Mouse (Mus musculus): ENCODE data around the gene Gm9958. TPM values are rescaled to one million over a fixed set of nuclear protein-coding genes. Genes with fewer than 3 reads are reported as not detected.
A peak's percentile ranks its signal among the peaks of the same experiment; 100 is the strongest.

Gene Gm9958
- total RNA-seq (2021) = 1 to 10 TPM; 1.6 to 1.7 TPM

DNA sequence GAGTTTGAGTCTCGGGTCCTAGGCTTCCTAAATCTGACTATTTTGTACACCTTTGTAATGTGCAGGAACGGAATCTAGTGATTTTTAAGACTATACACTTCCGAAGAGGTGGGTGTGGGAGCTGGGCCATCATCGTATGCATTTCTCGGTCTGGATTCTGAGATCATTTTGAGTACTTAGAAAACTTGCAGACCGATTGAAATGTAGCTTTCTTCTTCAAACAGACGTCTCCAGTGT is at the start of gene Gm9958:
TSS of gene Gm9958 (plus strand) at position 138 of the 237 bp plus-strand sequence.
- no peak for DNase-seq (ENCODE audit: low spot score in 2 of 2)
- intact Hi-C loops (cut with DNase I) = no loop called here

- DNase-seq (ENCODE audit: low spot score in 2 of 2) = no peak
- intact Hi-C loops (cut with DNase I) = no loop called here
Measured at GRCm38 (mm10) chr5:90331071-90331470, 35.9 kb upstream of the Gm9958 start.

DNA sequence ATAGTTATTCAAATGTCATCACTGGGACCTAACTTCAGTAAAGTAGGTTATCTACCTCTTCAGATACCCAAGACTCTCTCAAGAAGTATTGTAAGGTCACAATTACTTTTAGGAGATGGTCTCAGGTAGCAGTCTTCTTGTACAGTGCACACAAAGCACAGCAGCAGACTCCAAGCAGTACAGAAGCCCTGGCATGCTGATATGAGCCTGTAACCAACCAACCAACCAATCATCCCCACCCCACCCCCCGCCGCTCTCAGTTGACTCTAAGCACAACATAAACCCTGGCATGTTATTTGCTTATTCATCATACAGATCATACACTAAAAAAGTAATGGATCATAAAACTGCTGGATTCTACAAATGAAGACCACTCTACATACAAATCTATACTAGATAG is 34.5 kb upstream of the Gm9958 start:
- DNase-seq (ENCODE audit: low spot score in 2 of 2) = no peak

DNA sequence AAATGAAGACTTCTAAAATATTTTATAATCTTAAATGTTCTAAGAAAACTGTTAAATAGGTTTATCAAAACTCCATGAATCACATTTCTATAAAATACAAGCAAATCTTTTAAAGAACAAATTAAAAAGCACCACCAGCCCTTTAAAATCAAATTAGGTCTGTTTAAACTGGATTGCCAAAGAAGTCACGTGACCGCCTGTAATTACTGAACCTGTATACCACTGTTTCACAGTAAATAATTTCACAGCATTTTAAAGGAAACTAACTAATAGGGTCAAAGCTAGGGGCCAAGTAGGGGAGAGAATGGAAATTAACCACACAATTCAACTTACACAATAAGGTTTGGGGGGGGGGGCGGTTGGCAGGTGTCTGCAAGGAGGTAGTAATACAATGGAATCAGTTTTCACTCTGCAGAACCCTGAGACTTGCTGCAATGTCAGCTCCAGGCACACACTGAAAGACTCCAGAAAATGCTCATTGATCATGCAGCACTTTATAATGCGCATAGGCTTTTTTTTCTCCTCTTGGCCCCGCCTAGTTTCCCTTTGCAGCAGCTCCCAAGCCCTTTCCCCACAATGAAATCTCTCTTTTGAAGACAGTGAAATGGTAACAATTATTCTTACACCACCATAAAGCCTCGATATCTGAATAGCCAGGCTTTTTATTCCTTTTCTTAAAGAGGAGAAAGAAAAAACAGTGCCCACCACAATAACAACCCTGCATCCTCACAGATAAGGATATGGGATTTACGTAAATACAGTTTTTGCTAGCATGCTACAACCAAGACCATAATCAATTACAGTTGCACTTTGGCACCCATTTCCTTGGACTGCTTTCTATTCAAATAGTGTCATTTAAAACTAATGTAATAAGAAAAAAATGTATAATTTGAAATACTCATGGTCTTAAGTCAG is 28.6 kb upstream of the Gm9958 start:
- no peak for DNase-seq (ENCODE audit: low spot score in 2 of 2)
- intact Hi-C loops (cut with DNase I) = no loop called here

More for the DNA sequence above, 34.5 kb upstream of the Gm9958 start:
- intact Hi-C loops (cut with DNase I) = no loop called here

DNA sequence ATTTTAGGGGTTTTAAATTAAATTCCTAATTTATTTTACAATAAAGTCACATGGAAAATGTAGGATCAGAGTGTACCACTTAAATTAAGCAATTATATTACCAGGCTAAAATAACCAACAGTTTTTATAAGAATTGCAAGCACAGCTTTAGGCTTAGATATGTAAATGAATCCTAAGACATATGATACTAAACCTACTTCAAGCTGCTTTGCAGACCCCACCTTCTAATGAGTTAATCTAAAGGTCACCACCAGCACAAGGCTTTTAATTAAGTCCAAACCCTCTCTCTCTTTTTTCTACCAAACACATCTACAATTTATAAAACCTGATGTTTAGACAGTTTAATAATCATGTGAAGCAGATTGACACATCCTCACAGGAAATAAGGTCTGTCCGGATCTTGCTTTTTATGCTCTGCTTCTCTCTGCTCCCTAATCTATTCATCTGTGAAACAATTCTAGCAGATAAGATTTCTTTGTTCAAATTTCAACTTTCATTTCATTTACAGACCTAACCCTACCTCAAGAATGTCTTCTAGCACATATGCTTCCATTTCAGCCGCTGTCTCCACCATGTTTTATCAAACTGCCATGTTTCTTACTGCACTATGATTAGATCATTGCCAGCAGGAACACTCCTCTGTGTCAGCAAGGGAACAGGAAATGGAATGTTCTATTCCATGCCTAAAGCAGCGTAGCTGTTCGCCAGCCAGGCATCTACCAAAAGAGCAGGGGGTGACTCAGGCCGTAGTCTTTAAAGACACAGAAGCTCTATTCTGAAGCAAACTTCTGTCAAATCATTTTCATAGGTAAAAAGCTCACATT is 27.7 kb upstream of the Gm9958 start:
- intact Hi-C loops (cut with DNase I) = no loop called here
- peak; percentile 73 to 83 for DNase-seq (ENCODE audit: low spot score in 2 of 2)

GRCm38 (mm10) chr5:90339953-90340343 is 27.1 kb upstream of the Gm9958 start:
- DNase-seq (ENCODE audit: low spot score in 2 of 2) = no peak
- intact Hi-C loops (cut with DNase I) = no loop called here

GRCm38 (mm10) chr5:90340847-90341246 is 26.2 kb upstream of the Gm9958 start:
- DNase-seq (ENCODE audit: low spot score in 2 of 2) = no peak
- intact Hi-C loops (cut with DNase I) = no loop called here

- intact Hi-C loops (cut with DNase I) = no loop called here
- DNase-seq (ENCODE audit: low spot score in 2 of 2) = no peak
Measured at GRCm38 (mm10) chr5:90346877-90347276, 20.1 kb upstream of the Gm9958 start.

GRCm38 (mm10) chr5:90353552-90354317 is 13.3 kb upstream of the Gm9958 start:
- DNase-seq (ENCODE audit: low spot score in 2 of 2) = no peak
- intact Hi-C loops (cut with DNase I) = no loop called here

- intact Hi-C loops (cut with DNase I) = no loop called here
- no peak for DNase-seq (ENCODE audit: low spot score in 2 of 2)
Measured at GRCm38 (mm10) chr5:90355824-90356223, 11.2 kb upstream of the Gm9958 start.

GRCm38 (mm10) chr5:90364526-90364925 is 2.5 kb upstream of the Gm9958 start:
- intact Hi-C loops (cut with DNase I) = loop anchor here (5.0 kb wide), 1 partner anchor 77 kb away; no protein-coding TSS in a partner anchor

GRCm38 (mm10) chr5:90365141-90365951 is 1.7 kb upstream of the Gm9958 start:
- intact Hi-C loops (cut with DNase I) = no loop called here
- peak; percentile 30 to 37 for DNase-seq (ENCODE audit: low spot score in 2 of 2)

More at GRCm38 (mm10) chr5:90364526-90364925, 2.5 kb upstream of the Gm9958 start:
- peak; percentile 70 to 87 for DNase-seq (ENCODE audit: low spot score in 2 of 2)

- DNase-seq (ENCODE audit: low spot score in 2 of 2) = peak; percentile 95 to 97
- intact Hi-C loops (cut with DNase I) = loop anchor here (1.0 kb wide), 1 partner anchor 142 kb away; the partner anchor contains the start of gene Cox18
Measured at GRCm38 (mm10) chr5:90366121-90367066, 610 bp upstream of the Gm9958 start, which contains the start of gene Ankrd17. Ankrd17 (minus strand) TSS chr5:90366577.

DNA sequence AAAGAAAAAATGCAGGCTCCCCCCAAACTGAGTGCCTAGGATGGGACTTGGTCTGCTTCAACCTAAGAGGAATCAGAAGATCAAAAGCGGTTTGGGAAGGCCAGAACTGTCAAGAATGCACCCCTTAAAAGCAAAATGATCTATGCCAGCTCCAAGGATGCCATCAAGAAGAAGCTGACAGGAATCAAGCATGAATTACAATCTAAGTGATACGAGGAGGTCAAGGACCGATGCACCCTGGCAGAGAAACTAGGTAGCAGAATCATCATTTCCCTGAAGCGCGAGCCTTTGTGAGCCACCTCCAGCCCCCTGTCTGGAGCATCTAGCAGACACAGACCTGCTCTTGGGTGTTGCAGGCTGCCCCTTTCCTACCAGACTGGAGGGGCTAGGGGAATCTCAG is 3.4 kb downstream of the Gm9958 start:
- DNase-seq (ENCODE audit: low spot score in 2 of 2) = no peak
- intact Hi-C loops (cut with DNase I) = no loop called here

- intact Hi-C loops (cut with DNase I) = no loop called here
- DNase-seq (ENCODE audit: low spot score in 2 of 2) = no peak
Measured at GRCm38 (mm10) chr5:90373708-90374107, 6.7 kb downstream of the Gm9958 start.

GRCm38 (mm10) chr5:90381458-90381857 is 14.5 kb downstream of the Gm9958 start:
- no peak for DNase-seq (ENCODE audit: low spot score in 2 of 2)
- intact Hi-C loops (cut with DNase I) = no loop called here

DNA sequence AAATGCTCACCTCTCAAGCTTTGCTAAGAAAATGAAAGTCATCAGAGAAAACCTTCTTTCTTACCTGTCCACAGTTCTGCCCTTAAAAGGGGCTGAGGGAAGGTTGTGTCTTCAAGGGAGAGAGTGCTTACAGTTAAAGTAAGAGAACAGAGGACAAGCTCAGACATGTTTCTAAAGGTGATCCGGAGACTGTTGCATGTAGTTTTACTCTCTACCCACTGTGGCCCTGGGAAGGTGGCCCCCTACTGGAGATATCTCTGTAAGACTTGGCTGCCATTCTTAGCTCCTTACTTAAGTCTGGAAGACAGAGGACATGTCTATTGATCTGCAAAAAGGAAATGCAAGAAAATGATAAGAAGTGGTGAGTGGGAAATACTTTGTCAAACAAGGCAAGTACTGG is 16.1 kb downstream of the Gm9958 start:
- intact Hi-C loops (cut with DNase I) = no loop called here

DNA sequence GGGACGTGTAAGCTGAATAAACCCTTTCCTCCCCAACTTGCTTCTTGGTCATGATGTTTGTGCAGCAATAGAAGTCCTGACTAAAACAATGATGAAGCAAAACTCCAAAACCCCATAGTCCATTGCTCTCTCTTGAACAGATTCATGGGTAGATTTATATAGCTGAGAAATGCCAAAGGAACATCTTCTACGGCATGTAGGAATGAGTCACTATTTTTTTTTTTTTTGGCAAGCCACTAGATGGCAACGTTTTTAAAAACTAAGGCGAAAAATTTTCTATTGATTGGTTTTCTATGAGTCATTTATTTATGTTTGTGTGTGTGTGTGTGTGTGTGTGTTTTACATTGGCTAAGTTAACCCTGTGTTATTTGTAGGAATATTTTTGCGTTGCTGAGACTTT is 26.8 kb downstream of the Gm9958 start:
- intact Hi-C loops (cut with DNase I) = no loop called here
- DNase-seq (ENCODE audit: low spot score in 2 of 2) = no peak

More for the DNA sequence above, 16.1 kb downstream of the Gm9958 start:
- DNase-seq (ENCODE audit: low spot score in 2 of 2) = no peak
